Mouse (Mus musculus): ENCODE results near the gene Txnrd2.

DNA sequence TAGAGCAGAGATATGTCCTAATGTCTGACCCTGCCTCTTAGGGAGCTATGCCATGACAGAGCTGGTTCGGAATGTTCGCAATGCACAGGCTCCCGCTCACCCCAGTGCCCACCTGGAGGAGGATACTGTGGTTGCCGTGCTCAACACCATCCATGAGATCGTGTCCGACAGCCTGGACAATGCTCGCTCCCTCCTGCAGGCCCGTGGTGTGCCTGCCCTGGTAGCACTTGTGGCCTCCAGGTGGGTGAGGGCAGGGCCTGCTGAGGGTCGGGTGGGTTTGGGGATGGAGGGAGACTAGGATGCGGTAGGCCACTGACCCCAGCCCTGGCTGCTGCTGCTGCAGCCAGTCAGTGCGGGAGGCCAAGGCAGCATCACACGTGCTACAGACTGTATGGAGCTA lies 22.9 kb upstream of the Txnrd2 start:
- TF ChIP-seq CTCF (IDR thresholded peaks at IDR 0.05; ENCODE audit: insufficient read depth, low read length) (no peak), POLR2A (IDR thresholded peaks at IDR 0.05; ENCODE audit: borderline replicate concordance, extremely low read depth, low read depth, low read length) (no peak)

Measured in lung, adult 2 months (tissue).